Mouse (Mus musculus): Measurements from ENCODE around the gene Kri1. TPM values are rescaled to one million over a fixed set of nuclear protein-coding genes. Genes with fewer than 3 reads are reported as not detected.
"Not testable (repeated sequence)": the region's sequence is repeated elsewhere in the genome, so short reads cannot be mapped to it uniquely, and the experiment has no call there.

Kri1 gene
- polyA plus RNA-seq, 1 experiment from 2014 or later: 11.1 TPM

GRCm38 (mm10) chr9:21312134-21312533 is 24.4 kb upstream of the Kri1 start, which contains the start of gene Ap1m2:
Ap1m2 (minus strand) TSS chr9:21312337.
- no peak within 1 kb of the TSS for H3K27ac ChIP-seq
- no peaks in the 10 kb centered on the region for H3K9me3 ChIP-seq
- ATAC-seq: peak; percentile 79
- H3K9ac ChIP-seq: peak within 1 kb of the TSS; percentile 54
- peak within 1 kb of the TSS; percentile 48 for H3K4me3 ChIP-seq (replicated peaks)
- peaks cover 5% of the 10 kb centered on the region for H3K27me3 ChIP-seq (replicated peaks)
- 7% methylated on average over 35 of the region's 35 CpGs for WGBS
- no peaks in the 10 kb centered on the region for H3K4me1 ChIP-seq (replicated peaks)
- peak within 1 kb of the TSS; percentile 55 for H3K4me2 ChIP-seq (replicated peaks)
- H3K36me3 ChIP-seq: no peaks in the 10 kb centered on the region

GRCm38 (mm10) chr9:21311695-21312094 is 23.9 kb upstream of the Kri1 start:
- peaks cover 5% of the 10 kb centered on the region for H3K27me3 ChIP-seq (replicated peaks)
- no peaks in the 10 kb centered on the region for H3K4me1 ChIP-seq (replicated peaks)
- H3K4me2 ChIP-seq (replicated peaks): peak overlapping the region; percentile 55
- H3K27ac ChIP-seq: no peak overlapping the region
- H3K9me3 ChIP-seq: no peaks in the 10 kb centered on the region
- H3K36me3 ChIP-seq: no peaks in the 10 kb centered on the region
- 18% methylated on average over 7 of the region's 7 CpGs for WGBS
- H3K4me3 ChIP-seq (replicated peaks): peak overlapping the region; percentile 48
- peak overlapping the region; percentile 54 for H3K9ac ChIP-seq
- ATAC-seq: peak; percentile 24

DNA sequence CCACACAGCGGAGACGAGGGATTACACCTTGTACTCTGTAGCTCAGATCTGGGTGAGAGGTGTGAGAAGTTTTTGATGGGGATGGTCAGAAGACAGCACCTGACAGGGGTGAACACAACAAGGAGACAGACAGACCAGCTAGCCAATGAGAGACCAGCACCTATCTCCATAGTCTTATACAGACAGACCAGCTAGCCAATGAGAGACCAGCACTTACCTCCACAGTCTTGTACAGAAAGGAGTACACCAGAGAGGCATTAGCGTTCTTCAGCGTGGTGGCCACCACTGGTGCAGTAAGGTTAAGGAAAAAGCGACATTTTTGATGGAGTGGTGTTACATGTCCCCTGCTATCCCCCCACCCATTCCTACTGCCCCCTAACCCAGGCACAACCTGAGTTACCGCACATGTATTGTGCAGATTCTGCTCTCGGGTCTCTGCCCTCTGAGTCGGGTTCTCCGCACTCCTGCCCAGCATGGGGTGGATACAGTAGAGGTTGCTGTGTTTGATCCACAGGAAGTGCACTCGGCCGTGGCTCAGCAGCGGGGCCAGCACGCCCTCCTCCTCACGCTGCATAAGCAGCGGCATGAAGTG is 21.5 kb upstream of the Kri1 start:
- Histone ChIP-seq H3K27me3 (replicated peaks) (peaks cover 5% of the 10 kb centered on the region), H3K4me1 (replicated peaks) (no peaks in the 10 kb centered on the region), H3K9ac (no peak overlapping the region), H3K4me3 (replicated peaks) (no peak overlapping the region), H3K27ac (no peak overlapping the region), H3K36me3 (no peaks in the 10 kb centered on the region), H3K9me3 (no peaks in the 10 kb centered on the region), H3K4me2 (replicated peaks) (no peak overlapping the region)
- ATAC-seq: no peak
- 68% methylated on average over 15 of the region's 15 CpGs for WGBS

DNA sequence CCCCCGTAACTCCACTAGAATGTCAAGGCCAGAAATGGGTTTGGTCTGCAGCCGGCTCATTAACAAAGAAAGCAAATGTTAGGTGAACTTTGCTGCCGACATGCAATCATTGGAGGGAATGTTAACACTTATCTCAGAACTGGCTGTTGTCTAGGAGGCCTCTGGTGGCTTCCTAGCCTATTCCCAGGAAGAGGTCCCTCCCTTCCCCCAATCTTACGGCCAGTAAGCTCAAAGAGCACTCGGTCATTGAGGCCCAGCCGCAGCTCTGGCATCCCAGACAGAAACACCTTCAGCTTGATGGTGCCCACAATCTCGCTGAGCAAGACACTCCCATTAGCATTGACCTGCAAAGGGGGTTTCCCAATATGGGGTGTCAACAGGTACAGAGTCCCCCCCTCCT is 17.3 kb upstream of the Kri1 start:
- Histone ChIP-seq H3K4me2 (replicated peaks) (no peak overlapping the region), H3K9me3 (no peaks in the 10 kb centered on the region), H3K27me3 (replicated peaks) (no peaks in the 10 kb centered on the region), H3K4me3 (replicated peaks) (no peak overlapping the region), H3K9ac (no peak overlapping the region), H3K4me1 (replicated peaks) (no peaks in the 10 kb centered on the region), H3K36me3 (peaks cover 6% of the 10 kb centered on the region; the same call in 1 of the 2 replicates), H3K27ac (no peak overlapping the region)
- WGBS: 66% methylated on average over 7 of the region's 7 CpGs
- peak; percentile 63; the same call in 1 of the 2 replicates for ATAC-seq

GRCm38 (mm10) chr9:21299014-21299413 is 11.2 kb upstream of the Kri1 start:
- WGBS: 86% methylated on average over 10 of the region's 10 CpGs

GRCm38 (mm10) chr9:21292271-21292670 is 4.5 kb upstream of the Kri1 start:
- H3K9ac ChIP-seq: no peak overlapping the region
- no peaks in the 10 kb centered on the region for H3K27me3 ChIP-seq (replicated peaks)
- H3K4me3 ChIP-seq (replicated peaks): no peak overlapping the region
- no peaks in the 10 kb centered on the region for H3K9me3 ChIP-seq
- no peak overlapping the region for H3K27ac ChIP-seq
- H3K36me3 ChIP-seq: no peaks in the 10 kb centered on the region
- H3K4me1 ChIP-seq (replicated peaks): peaks cover 14% of the 10 kb centered on the region
- 97% methylated on average over 3 of the region's 3 CpGs for WGBS
- H3K4me2 ChIP-seq (replicated peaks): peak overlapping the region; percentile 83; the same call in 1 of the 2 replicates
- no peak for ATAC-seq

More at GRCm38 (mm10) chr9:21299014-21299413, 11.2 kb upstream of the Kri1 start:
- H3K36me3 ChIP-seq: peaks cover 6% of the 10 kb centered on the region; the same call in 1 of the 2 replicates
- no peaks in the 10 kb centered on the region for H3K9me3 ChIP-seq
- H3K4me3 ChIP-seq (replicated peaks): no peak overlapping the region
- H3K9ac ChIP-seq: no peak overlapping the region
- no peaks in the 10 kb centered on the region for H3K27me3 ChIP-seq (replicated peaks)
- H3K4me2 ChIP-seq (replicated peaks): no peak overlapping the region
- no peak for ATAC-seq
- no peaks in the 10 kb centered on the region for H3K4me1 ChIP-seq (replicated peaks)
- no peak overlapping the region for H3K27ac ChIP-seq

DNA sequence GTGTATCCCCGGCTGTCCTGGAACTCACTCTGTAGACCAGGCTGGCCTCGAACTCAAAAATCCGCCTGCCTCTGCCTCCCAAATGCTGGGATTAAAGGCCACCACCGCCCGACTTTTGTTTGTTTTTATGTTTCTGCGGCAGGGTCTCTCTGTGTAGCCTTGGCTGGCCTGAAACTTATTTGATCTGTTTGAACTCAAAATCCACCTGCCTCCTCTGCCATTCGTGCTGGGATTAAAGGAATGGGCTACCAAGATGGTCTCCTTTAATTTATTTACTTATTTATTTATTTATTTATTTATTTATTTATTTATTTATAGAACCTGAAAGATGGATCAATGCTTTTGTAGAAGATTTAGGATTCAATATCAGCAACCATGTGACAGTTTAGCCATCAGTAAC is 4.1 kb upstream of the Kri1 start:
- WGBS: 12% methylated on average over 7 of the region's 7 CpGs
- H3K27me3 ChIP-seq (replicated peaks); H3K36me3 ChIP-seq; ATAC-seq; H3K9me3 ChIP-seq: not testable (repeated sequence)
- H3K27ac ChIP-seq: peak overlapping the region; percentile 83
- peaks cover 18% of the 10 kb centered on the region for H3K4me1 ChIP-seq (replicated peaks)
- H3K4me2 ChIP-seq (replicated peaks): peak overlapping the region; percentile 83
- H3K9ac ChIP-seq: peak overlapping the region; percentile 14
- H3K4me3 ChIP-seq (replicated peaks): peak overlapping the region; percentile 65

GRCm38 (mm10) chr9:21291022-21291787 is 3.4 kb upstream of the Kri1 start, which contains the start of gene Cdkn2d:
Cdkn2d (minus strand) TSS chr9:21291407.
- WGBS: 1% methylated on average over 51 of the region's 51 CpGs
- ATAC-seq: peak; percentile 95
- no peaks in the 10 kb centered on the region for H3K9me3 ChIP-seq

DNA sequence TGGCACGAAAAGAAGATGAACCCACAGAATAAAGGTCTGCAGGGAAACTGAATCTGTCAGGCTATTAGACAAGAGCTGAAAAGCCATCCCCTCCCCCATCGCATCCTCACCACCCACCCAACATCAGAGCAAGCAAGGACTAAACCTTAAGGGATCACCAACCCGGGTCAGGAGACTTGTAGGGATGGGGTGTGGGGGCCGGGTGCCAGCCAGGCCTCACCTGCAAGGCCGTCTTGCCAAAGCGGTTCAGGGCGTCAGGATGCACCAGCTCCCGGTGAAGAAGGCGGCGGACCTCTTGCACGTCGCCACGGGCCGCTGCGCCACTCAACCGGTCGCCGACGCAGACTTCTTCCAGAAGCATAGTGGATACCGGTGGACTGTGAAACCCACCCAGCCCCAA is 2.8 kb upstream of the Kri1 start:
- WGBS: 0% methylated on average over 20 of the region's 20 CpGs
- ATAC-seq: no peak

More at GRCm38 (mm10) chr9:21291022-21291787, 3.4 kb upstream of the Kri1 start, which contains the start of gene Cdkn2d:
- Histone ChIP-seq H3K27ac (peak within 1 kb of the TSS; percentile 83), H3K27me3 (replicated peaks) (no peaks in the 10 kb centered on the region), H3K4me1 (replicated peaks) (peaks cover 23% of the 10 kb centered on the region), H3K4me2 (replicated peaks) (peak within 1 kb of the TSS; percentile 83), H3K9ac (peak within 1 kb of the TSS; percentile 73), H3K4me3 (replicated peaks) (peak within 1 kb of the TSS; percentile 65), H3K36me3 (no peaks in the 10 kb centered on the region)

DNA sequence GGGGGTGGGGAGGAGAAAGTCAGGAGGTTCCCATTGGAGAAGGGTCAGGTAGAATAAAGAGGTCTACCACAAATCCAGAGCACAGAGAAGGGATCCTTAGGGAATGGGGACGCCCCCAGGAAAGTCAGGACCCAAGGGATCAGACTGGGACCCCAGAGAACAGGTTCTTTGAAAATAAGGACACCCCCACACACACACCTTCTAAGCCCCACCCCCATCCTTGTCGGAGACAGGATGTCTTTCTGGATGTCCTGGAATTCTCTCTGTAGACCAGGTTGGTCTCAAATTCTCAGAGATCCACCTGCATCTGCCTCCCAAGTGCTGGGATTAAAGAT is 1.5 kb upstream of the Kri1 start:
- ATAC-seq: no peak
- Histone ChIP-seq H3K4me2 (replicated peaks) (peak overlapping the region; percentile 83), H3K27ac (no peak overlapping the region), H3K9me3 (no peaks in the 10 kb centered on the region), H3K4me1 (replicated peaks) (peaks cover 25% of the 10 kb centered on the region), H3K36me3 (peaks cover 9% of the 10 kb centered on the region; the same call in 1 of the 2 replicates), H3K9ac (no peak overlapping the region), H3K27me3 (replicated peaks) (no peaks in the 10 kb centered on the region), H3K4me3 (replicated peaks) (no peak overlapping the region; the same call in 1 of the 2 replicates)
- 85% methylated on average over 2 of the region's 2 CpGs for WGBS

More for the DNA sequence above, 2.8 kb upstream of the Kri1 start:
- Histone ChIP-seq H3K9ac (peak overlapping the region; percentile 73), H3K4me1 (replicated peaks) (peaks cover 23% of the 10 kb centered on the region), H3K4me3 (replicated peaks) (peak overlapping the region; percentile 65), H3K9me3 (no peaks in the 10 kb centered on the region), H3K4me2 (replicated peaks) (peak overlapping the region; percentile 83), H3K27me3 (replicated peaks) (no peaks in the 10 kb centered on the region), H3K27ac (peak overlapping the region; percentile 76), H3K36me3 (peaks cover 2% of the 10 kb centered on the region; the same call in 1 of the 2 replicates)

DNA sequence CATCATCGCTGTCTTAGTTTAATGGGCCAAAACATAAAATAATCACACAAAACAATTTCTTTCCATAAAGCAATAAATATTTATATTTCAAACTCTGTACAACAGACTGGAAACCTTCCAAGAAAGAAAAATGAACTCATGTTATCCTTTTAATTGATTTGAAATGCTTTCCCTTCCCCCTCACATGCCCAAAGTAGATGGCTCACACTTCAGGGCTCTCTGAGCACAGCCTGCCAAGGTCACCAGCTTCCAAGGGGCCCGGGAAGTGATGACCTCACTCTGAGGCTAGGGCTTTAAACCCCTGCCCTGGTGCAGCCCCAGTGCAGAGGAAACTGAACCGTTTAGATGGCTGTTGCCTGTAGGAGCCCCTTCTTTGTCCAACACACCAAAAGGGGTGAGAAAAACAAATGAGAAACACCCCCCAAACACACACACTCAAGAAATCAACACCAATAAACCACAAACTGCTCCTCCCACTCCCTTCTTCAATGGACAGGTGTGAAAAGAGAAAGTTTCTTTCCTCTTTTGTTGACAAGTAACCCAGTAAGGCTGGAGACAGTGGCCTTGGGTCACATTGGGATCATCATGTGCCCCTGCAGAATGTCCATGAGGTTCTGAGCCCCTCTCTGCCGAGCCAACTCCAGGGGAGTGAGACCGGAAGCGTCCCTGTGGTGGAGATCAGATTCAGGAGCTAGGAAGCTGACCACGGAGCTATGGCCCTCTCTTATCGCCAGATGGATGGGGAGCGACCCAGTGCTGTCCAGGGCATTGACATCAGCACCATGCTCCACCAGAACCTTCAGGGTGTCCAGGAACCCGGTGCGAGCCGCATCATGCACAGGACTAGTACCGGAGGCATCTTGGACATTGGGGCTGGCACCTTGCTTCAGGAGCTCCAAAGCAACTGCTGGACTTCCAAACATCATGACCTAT is 901 bp upstream of the Kri1 start:
- Histone ChIP-seq H3K4me3 (replicated peaks) (peak overlapping the region; percentile 59), H3K9me3 (no peaks in the 10 kb centered on the region), H3K27ac (peak overlapping the region; percentile 78), H3K36me3 (peaks cover 9% of the 10 kb centered on the region; the same call in 1 of the 2 replicates), H3K4me1 (replicated peaks) (peaks cover 26% of the 10 kb centered on the region), H3K9ac (no peak overlapping the region), H3K27me3 (replicated peaks) (no peaks in the 10 kb centered on the region), H3K4me2 (replicated peaks) (peak overlapping the region; percentile 83)
- no peak for ATAC-seq
- 69% methylated on average over 13 of the region's 13 CpGs for WGBS

DNA sequence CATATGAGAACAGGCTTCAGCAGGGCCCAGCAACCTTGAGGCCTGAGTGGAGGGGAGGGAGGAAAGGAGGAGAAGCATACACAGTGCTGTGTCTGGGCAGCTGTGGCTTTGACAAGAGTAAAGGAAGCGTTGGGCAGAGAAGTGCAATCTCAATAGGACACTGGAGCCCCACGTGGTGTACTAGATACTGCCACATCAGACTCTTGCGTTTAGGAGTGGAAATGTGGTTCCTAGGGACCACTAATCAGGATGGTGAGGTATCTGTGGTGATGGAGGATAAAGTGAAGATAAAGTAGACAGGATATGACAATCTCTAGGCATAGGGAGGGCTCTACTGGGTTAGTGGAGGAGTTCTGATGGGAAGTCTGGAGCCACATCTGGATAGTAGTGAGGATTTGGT is 1.0 kb downstream of the Kri1 start:
- WGBS: 59% methylated on average over 3 of the region's 3 CpGs
- peaks cover 26% of the 10 kb centered on the region for H3K4me1 ChIP-seq (replicated peaks)
- H3K4me2 ChIP-seq (replicated peaks): peak overlapping the region; percentile 83
- peak overlapping the region; percentile 59 for H3K4me3 ChIP-seq (replicated peaks)
- H3K27ac ChIP-seq: no peak overlapping the region
- H3K9ac ChIP-seq: peak overlapping the region; percentile 57
- no peak for ATAC-seq
- H3K9me3 ChIP-seq: no peaks in the 10 kb centered on the region
- no peaks in the 10 kb centered on the region for H3K27me3 ChIP-seq (replicated peaks)
- peaks cover 16% of the 10 kb centered on the region for H3K36me3 ChIP-seq
